Mouse (Mus musculus) frontal cortex, postnatal 25 days (tissue): Measurements from ENCODE around the gene Zfp366.

ENCODE experiments used
- DNase-seq, 2 experiments: peaks; one replicate each; pipeline ENCODE4 v3.0.0; 2022; ENCODE audit warnings: low spot score in 2 of 2

The Zfp366 gene

GRCm38 (mm10) chr13:99226809-99227208, 42.2 kb downstream of the Zfp366 start:
- DNase-seq = no peak

- no peak for DNase-seq
These were observed 43.0 kb downstream of the Zfp366 start for GRCm38 (mm10) chr13:99227456-99228250.

- DNase-seq = no peak
These were observed 44.4 kb downstream of the Zfp366 start for GRCm38 (mm10) chr13:99228821-99229570.

- no peak for DNase-seq
These were observed 45.2 kb downstream of the Zfp366 start for GRCm38 (mm10) chr13:99229641-99230494.

- DNase-seq = no peak
These were observed 45.9 kb downstream of the Zfp366 start for GRCm38 (mm10) chr13:99230495-99230868.

- no peak for DNase-seq
These were observed 48.7 kb downstream of the Zfp366 start for GRCm38 (mm10) chr13:99233333-99233732.

GRCm38 (mm10) chr13:99233956-99234355, 49.3 kb downstream of the Zfp366 start:
- DNase-seq = no peak

GRCm38 (mm10) chr13:99235428-99236210, 51.0 kb downstream of the Zfp366 start:
- DNase-seq = no peak

GRCm38 (mm10) chr13:99236222-99236621, 51.6 kb downstream of the Zfp366 start:
- DNase-seq = no peak

- DNase-seq = no peak
These were observed 52.5 kb downstream of the Zfp366 start for GRCm38 (mm10) chr13:99237122-99237521.

- DNase-seq = no peak
These were observed 53.2 kb downstream of the Zfp366 start for GRCm38 (mm10) chr13:99237841-99238216.

GRCm38 (mm10) chr13:99238217-99239160, 53.9 kb downstream of the Zfp366 start:
- no peak for DNase-seq

- no peak for DNase-seq
These were observed 54.5 kb downstream of the Zfp366 start for GRCm38 (mm10) chr13:99239161-99239530.

GRCm38 (mm10) chr13:99239741-99240140, 55.1 kb downstream of the Zfp366 start:
- DNase-seq = no peak

- DNase-seq = no peak
These were observed 57.4 kb downstream of the Zfp366 start for GRCm38 (mm10) chr13:99241984-99242383.

GRCm38 (mm10) chr13:99242895-99243294, 58.3 kb downstream of the Zfp366 start:
- DNase-seq = no peak

GRCm38 (mm10) chr13:99243831-99244230, 59.2 kb downstream of the Zfp366 start:
- DNase-seq = no peak

GRCm38 (mm10) chr13:99244471-99244870, 59.8 kb downstream of the Zfp366 start:
- no peak for DNase-seq

- DNase-seq = no peak
These were observed 60.3 kb downstream of the Zfp366 start for GRCm38 (mm10) chr13:99244896-99245295.

- no peak for DNase-seq
These were observed 61.4 kb downstream of the Zfp366 start for GRCm38 (mm10) chr13:99245916-99246460.
